Mouse (Mus musculus) frontal cortex, postnatal 14 days (tissue): ENCODE data around the gene Lrrc20.
"Not testable (repeated sequence)": the region's sequence is repeated elsewhere in the genome, so short reads cannot be mapped to it uniquely, and the experiment has no call there.

Experiments used
- DNase-seq, 2 experiments: peaks; one replicate each; pipeline ENCODE4 v3.0.0; 2022; ENCODE audit warnings: low spot score in 2 of 2

The Lrrc20 gene

GRCm38 (mm10) chr10:61475594-61476439, at the start of gene Lrrc20:
TSS of gene Lrrc20 (plus strand) at chr10:61475801.
- peak; percentile 87 to 92 for DNase-seq

GRCm38 (mm10) chr10:61426251-61426757, 49.3 kb upstream of the Lrrc20 start:
- no peak for DNase-seq

- no peak for DNase-seq
Observed at GRCm38 (mm10) chr10:61427951-61428350, 47.6 kb upstream of the Lrrc20 start.

- DNase-seq: no peak
Observed at GRCm38 (mm10) chr10:61428416-61428815, 47.2 kb upstream of the Lrrc20 start.

GRCm38 (mm10) chr10:61429043-61429442, 46.6 kb upstream of the Lrrc20 start:
- no peak for DNase-seq

GRCm38 (mm10) chr10:61431375-61431774, 44.2 kb upstream of the Lrrc20 start:
- DNase-seq: peak; percentile 49 to 59

- DNase-seq: no peak
Observed at GRCm38 (mm10) chr10:61440202-61440800, 35.3 kb upstream of the Lrrc20 start.

- DNase-seq: no peak
Observed at GRCm38 (mm10) chr10:61443456-61443855, 32.1 kb upstream of the Lrrc20 start.

GRCm38 (mm10) chr10:61443876-61444275, 31.7 kb upstream of the Lrrc20 start:
- no peak for DNase-seq

- DNase-seq: no peak
Observed at GRCm38 (mm10) chr10:61445016-61445415, 30.6 kb upstream of the Lrrc20 start.

GRCm38 (mm10) chr10:61447581-61448353, 27.8 kb upstream of the Lrrc20 start:
- DNase-seq: no peak

GRCm38 (mm10) chr10:61448834-61449233, 26.8 kb upstream of the Lrrc20 start:
- DNase-seq: no peak

- DNase-seq: no peak
Observed at GRCm38 (mm10) chr10:61451463-61451930, 24.1 kb upstream of the Lrrc20 start.

- peak; percentile 25 to 26 for DNase-seq
Observed at GRCm38 (mm10) chr10:61451931-61452617, 23.5 kb upstream of the Lrrc20 start.

- peak; percentile 96 for DNase-seq
Observed at GRCm38 (mm10) chr10:61452645-61453044, 23.0 kb upstream of the Lrrc20 start, which contains the start of gene Eif4ebp2. TSS of gene Eif4ebp2 (minus strand) at chr10:61452661.

GRCm38 (mm10) chr10:61453171-61453570, 22.4 kb upstream of the Lrrc20 start:
- DNase-seq: not testable (repeated sequence)

- no peak for DNase-seq
Observed at GRCm38 (mm10) chr10:61457182-61457581, 18.4 kb upstream of the Lrrc20 start.

- DNase-seq: no peak
Observed at GRCm38 (mm10) chr10:61465009-61465408, 10.6 kb upstream of the Lrrc20 start.

- no peak for DNase-seq
Observed at GRCm38 (mm10) chr10:61466242-61466641, 9.4 kb upstream of the Lrrc20 start.

- DNase-seq: no peak
Observed at GRCm38 (mm10) chr10:61466873-61467272, 8.7 kb upstream of the Lrrc20 start.

- no peak for DNase-seq
Observed at GRCm38 (mm10) chr10:61468900-61469299, 6.7 kb upstream of the Lrrc20 start.
